Mouse (Mus musculus) embryo, embryonic 11 days (tissue): ENCODE measurements around the gene Tmem30c.

Experiments
- DNase-seq: peaks from one replicate; pipeline ENCODE4 v3.0.0-alpha.2; 2015

Gene Tmem30c

GRCm38 (mm10) chr16:57226444-57226843, 66.2 kb downstream of the Tmem30c start:
- no peak for DNase-seq

- DNase-seq: no peak
Observed at GRCm38 (mm10) chr16:57220361-57220760, 72.3 kb downstream of the Tmem30c start.
